Mouse (Mus musculus) brain, embryonic 14.5 days (tissue): ENCODE data around the gene Styx. TPM values are rescaled to one million over a fixed set of nuclear protein-coding genes. Genes with fewer than 3 reads are reported as not detected.

Experiments used
- DNase-seq: peaks from one replicate; pipeline ENCODE4 v3.0.0-alpha.2; 2011; ENCODE audit warnings: low read depth
- CTCF ChIP-seq: fragments of 200-500 bp; IDR thresholded peaks from 2 replicates; pipeline ENCODE4 v1.5.1; 2012; ENCODE audit warnings: inconsistent platforms, mild to moderate bottlenecking, moderate library complexity, borderline replicate concordance; ENCODE audit not compliant: insufficient read depth, insufficient read length; ENCODE audit errors: extremely low read depth
- POLR2A ChIP-seq: fragments of 200-500 bp; IDR thresholded peaks from 2 replicates; pipeline ENCODE4 v1.6.1; 2012; ENCODE audit warnings: mild to moderate bottlenecking, inconsistent platforms, borderline replicate concordance; ENCODE audit not compliant: poor library complexity, insufficient read depth, insufficient read length, severe bottlenecking; ENCODE audit errors: extremely low read depth
- polyA plus RNA-seq: library from polyadenylated mRNA; depleted of rRNA; stranded (reverse); fragments of >200 nt; gene quantifications from 2 replicates; pipeline ENCODE4 v1.2.3, GENCODE M21; 2012

Gene Styx
- polyA plus RNA-seq, 1 experiment, result 25.4 TPM

GRCm38 (mm10) chr14:45430066-45430842 lies 79.4 kb downstream of the Styx start:
- DNase-seq, result no peak
- no peak for TF ChIP-seq CTCF

- DNase-seq, result no peak
- TF ChIP-seq POLR2A (no peak), CTCF (peak; percentile 58; the same call in 1 of the 2 replicates)
These were observed 81.1 kb downstream of the Styx start for GRCm38 (mm10) chr14:45432003-45432402.

- no peak for TF ChIP-seq POLR2A
- peak; percentile 46; the same call in 1 of the 2 replicates for TF ChIP-seq CTCF
- no peak for DNase-seq
These were observed 83.3 kb downstream of the Styx start for GRCm38 (mm10) chr14:45434220-45434619.

- TF ChIP-seq POLR2A (no peak), CTCF (no peak)
- DNase-seq, result no peak
These were observed 87.5 kb downstream of the Styx start for GRCm38 (mm10) chr14:45438250-45438930.

- TF ChIP-seq POLR2A (no peak), CTCF (no peak)
These were observed 88.0 kb downstream of the Styx start for GRCm38 (mm10) chr14:45438931-45439275.

GRCm38 (mm10) chr14:45439387-45439786 lies 88.5 kb downstream of the Styx start:
- no peak for DNase-seq
- TF ChIP-seq POLR2A, result no peak
- no peak for TF ChIP-seq CTCF

More at GRCm38 (mm10) chr14:45438931-45439275, 88.0 kb downstream of the Styx start:
- no peak for DNase-seq

GRCm38 (mm10) chr14:45441291-45441690 lies 90.4 kb downstream of the Styx start:
- no peak for TF ChIP-seq CTCF
- no peak for TF ChIP-seq POLR2A
- no peak for DNase-seq

- TF ChIP-seq POLR2A (no peak), CTCF (no peak)
- DNase-seq, result no peak
These were observed 92.1 kb downstream of the Styx start for GRCm38 (mm10) chr14:45442781-45443560.

- DNase-seq, result no peak
- no peak for TF ChIP-seq POLR2A
- no peak for TF ChIP-seq CTCF
These were observed 94.0 kb downstream of the Styx start for GRCm38 (mm10) chr14:45444870-45445269.

GRCm38 (mm10) chr14:45445445-45445844 lies 94.6 kb downstream of the Styx start:
- no peak for DNase-seq
- TF ChIP-seq CTCF (no peak), POLR2A (no peak)

GRCm38 (mm10) chr14:45446777-45447176 lies 95.9 kb downstream of the Styx start:
- no peak for DNase-seq
- TF ChIP-seq CTCF (no peak), POLR2A (no peak)
